Mouse (Mus musculus): Measurements from ENCODE around the gene Asprv1. TPM values are rescaled to one million over a fixed set of nuclear protein-coding genes. Genes with fewer than 3 reads are reported as not detected.

Gene Asprv1
- polyA plus RNA-seq, 1 experiment from 2014 or later, result 0.42 TPM

- H3K27me3 ChIP-seq (ENCODE audit: insufficient read depth, low read length), result no peaks in the 10 kb centered on the region
- H3K4me3 ChIP-seq (ENCODE audit: low read depth, low read length), result no peak overlapping the region
- peak; percentile 97 for TF ChIP-seq CTCF (IDR thresholded peaks at IDR 0.05; ENCODE audit: low read depth)
- no peaks in the 10 kb centered on the region for H3K36me3 ChIP-seq (ENCODE audit: insufficient read depth)
- H3K4me2 ChIP-seq, result no peak overlapping the region
- DNase-seq, result peak; percentile 91
- no peak overlapping the region for H3K9ac ChIP-seq
- peaks cover 12% of the 10 kb centered on the region for H3K4me1 ChIP-seq (ENCODE audit: insufficient read depth)
- 23% methylated on average over 4 of the region's 4 CpGs for WGBS
- ATAC-seq (ENCODE audit: insufficient read depth), result peak; percentile 48
- H3K27ac ChIP-seq (ENCODE audit: low read depth), result 0 out of 2 replicates have a peak overlapping the region, but pooled peaks have one; percentile 59
- H3K9me3 ChIP-seq (ENCODE audit: low read depth, low read length), result no peaks in the 10 kb centered on the region
Measured at GRCm38 (mm10) chr6:86599197-86599596, 28.8 kb upstream of the Asprv1 start.

GRCm38 (mm10) chr6:86599951-86600414 lies 28.0 kb upstream of the Asprv1 start:
- peak overlapping the region; percentile 59 for H3K27ac ChIP-seq (ENCODE audit: low read depth)
- no peak overlapping the region for H3K9ac ChIP-seq
- WGBS, result 11% methylated on average over 6 of the region's 6 CpGs
- no peaks in the 10 kb centered on the region for H3K27me3 ChIP-seq (ENCODE audit: insufficient read depth, low read length)
- no peak overlapping the region for H3K4me2 ChIP-seq
- TF ChIP-seq CTCF (IDR thresholded peaks at IDR 0.05; ENCODE audit: low read depth), result no peak
- no peak overlapping the region for H3K4me3 ChIP-seq (ENCODE audit: low read depth, low read length)
- ATAC-seq (ENCODE audit: insufficient read depth), result peak; percentile 74; the same call in 1 of the 2 replicates
- no peaks in the 10 kb centered on the region for H3K36me3 ChIP-seq (ENCODE audit: insufficient read depth)
- peak; percentile 81 for DNase-seq
- peaks cover 12% of the 10 kb centered on the region for H3K4me1 ChIP-seq (ENCODE audit: insufficient read depth)
- H3K9me3 ChIP-seq (ENCODE audit: low read depth, low read length), result no peaks in the 10 kb centered on the region

GRCm38 (mm10) chr6:86605260-86605659 lies 22.7 kb upstream of the Asprv1 start:
- Histone ChIP-seq H3K4me3 (ENCODE audit: low read depth, low read length) (no peak overlapping the region), H3K4me2 (no peak overlapping the region), H3K36me3 (ENCODE audit: insufficient read depth) (no peaks in the 10 kb centered on the region), H3K27me3 (ENCODE audit: insufficient read depth, low read length) (no peaks in the 10 kb centered on the region), H3K9me3 (ENCODE audit: low read depth, low read length) (no peaks in the 10 kb centered on the region), H3K9ac (no peak overlapping the region), H3K27ac (ENCODE audit: low read depth) (no peak overlapping the region), H3K4me1 (ENCODE audit: insufficient read depth) (peaks cover 2% of the 10 kb centered on the region)
- 51% methylated on average over 7 of the region's 7 CpGs for WGBS
- DNase-seq, result no peak
- TF ChIP-seq CTCF (IDR thresholded peaks at IDR 0.05; ENCODE audit: low read depth), result no peak
- no peak for ATAC-seq (ENCODE audit: insufficient read depth)

GRCm38 (mm10) chr6:86606289-86606688 lies 21.7 kb upstream of the Asprv1 start:
- H3K4me3 ChIP-seq (ENCODE audit: low read depth, low read length), result no peak overlapping the region
- no peak overlapping the region for H3K4me2 ChIP-seq
- ATAC-seq (ENCODE audit: insufficient read depth) (no peak), DNase-seq (no peak)
- 73% methylated on average over 4 of the region's 4 CpGs for WGBS
- no peaks in the 10 kb centered on the region for H3K36me3 ChIP-seq (ENCODE audit: insufficient read depth)
- H3K27ac ChIP-seq (ENCODE audit: low read depth), result no peak overlapping the region
- H3K4me1 ChIP-seq (ENCODE audit: insufficient read depth), result no peaks in the 10 kb centered on the region
- H3K9me3 ChIP-seq (ENCODE audit: low read depth, low read length), result no peaks in the 10 kb centered on the region
- TF ChIP-seq CTCF (IDR thresholded peaks at IDR 0.05; ENCODE audit: low read depth), result no peak
- H3K9ac ChIP-seq, result no peak overlapping the region
- H3K27me3 ChIP-seq (ENCODE audit: insufficient read depth, low read length), result no peaks in the 10 kb centered on the region

- no peaks in the 10 kb centered on the region for H3K4me1 ChIP-seq (ENCODE audit: insufficient read depth)
- no peaks in the 10 kb centered on the region for H3K9me3 ChIP-seq (ENCODE audit: low read depth, low read length)
- no peaks in the 10 kb centered on the region for H3K36me3 ChIP-seq (ENCODE audit: insufficient read depth)
- no peak overlapping the region for H3K4me3 ChIP-seq (ENCODE audit: low read depth, low read length)
- no peak overlapping the region for H3K27ac ChIP-seq (ENCODE audit: low read depth)
- ATAC-seq (ENCODE audit: insufficient read depth) (no peak), DNase-seq (no peak)
- no peak for TF ChIP-seq CTCF (IDR thresholded peaks at IDR 0.05; ENCODE audit: low read depth)
- no peak overlapping the region for H3K9ac ChIP-seq
- 71% methylated on average over 6 of the region's 6 CpGs for WGBS
- no peak overlapping the region for H3K4me2 ChIP-seq
- no peaks in the 10 kb centered on the region for H3K27me3 ChIP-seq (ENCODE audit: insufficient read depth, low read length)
Measured at GRCm38 (mm10) chr6:86607471-86607870, 20.5 kb upstream of the Asprv1 start.

GRCm38 (mm10) chr6:86609235-86609634 lies 18.7 kb upstream of the Asprv1 start:
- Histone ChIP-seq H3K27me3 (ENCODE audit: insufficient read depth, low read length) (no peaks in the 10 kb centered on the region), H3K4me3 (ENCODE audit: low read depth, low read length) (no peak overlapping the region), H3K9ac (no peak overlapping the region), H3K27ac (ENCODE audit: low read depth) (no peak overlapping the region), H3K4me2 (no peak overlapping the region), H3K36me3 (ENCODE audit: insufficient read depth) (no peaks in the 10 kb centered on the region), H3K4me1 (ENCODE audit: insufficient read depth) (no peaks in the 10 kb centered on the region), H3K9me3 (ENCODE audit: low read depth, low read length) (no peaks in the 10 kb centered on the region)
- 86% methylated on average over 6 of the region's 6 CpGs for WGBS
- no peak for ATAC-seq (ENCODE audit: insufficient read depth)
- DNase-seq, result no peak
- no peak for TF ChIP-seq CTCF (IDR thresholded peaks at IDR 0.05; ENCODE audit: low read depth)

- H3K9me3 ChIP-seq (ENCODE audit: low read depth, low read length), result no peaks in the 10 kb centered on the region
- no peaks in the 10 kb centered on the region for H3K36me3 ChIP-seq (ENCODE audit: insufficient read depth)
- H3K4me1 ChIP-seq (ENCODE audit: insufficient read depth), result no peaks in the 10 kb centered on the region
- peak; percentile 38; the same call in 1 of the 2 replicates for ATAC-seq (ENCODE audit: insufficient read depth)
- H3K4me2 ChIP-seq, result no peak overlapping the region
- H3K27ac ChIP-seq (ENCODE audit: low read depth), result no peak overlapping the region
- H3K9ac ChIP-seq, result no peak overlapping the region
- DNase-seq, result no peak
- 31% methylated on average over 5 of the region's 5 CpGs for WGBS
- TF ChIP-seq CTCF (IDR thresholded peaks at IDR 0.05; ENCODE audit: low read depth), result no peak
- H3K27me3 ChIP-seq (ENCODE audit: insufficient read depth, low read length), result no peaks in the 10 kb centered on the region
- H3K4me3 ChIP-seq (ENCODE audit: low read depth, low read length), result no peak overlapping the region
Measured at GRCm38 (mm10) chr6:86610714-86611113, 17.2 kb upstream of the Asprv1 start.

GRCm38 (mm10) chr6:86615301-86615700 lies 12.7 kb upstream of the Asprv1 start:
- ATAC-seq (ENCODE audit: insufficient read depth) (no peak), DNase-seq (no peak)
- Histone ChIP-seq H3K9me3 (ENCODE audit: low read depth, low read length) (no peaks in the 10 kb centered on the region), H3K27ac (ENCODE audit: low read depth) (no peak overlapping the region), H3K4me2 (no peak overlapping the region), H3K4me3 (ENCODE audit: low read depth, low read length) (no peak overlapping the region), H3K27me3 (ENCODE audit: insufficient read depth, low read length) (no peaks in the 10 kb centered on the region), H3K9ac (no peak overlapping the region), H3K4me1 (ENCODE audit: insufficient read depth) (no peaks in the 10 kb centered on the region), H3K36me3 (ENCODE audit: insufficient read depth) (no peaks in the 10 kb centered on the region)
- no peak for TF ChIP-seq CTCF (IDR thresholded peaks at IDR 0.05; ENCODE audit: low read depth)
- WGBS, result 77% methylated on average over 4 of the region's 4 CpGs
